Mouse (Mus musculus) kidney, adult 2 months (tissue): ENCODE measurements at regions not wholly inside any gene's neighbourhood (a gene's known extent, or its start where the extent isn't known, plus 50 kb on each side); places are given as distances from the start of the nearest gene placed in this dataset.

Experiments
- DNase-seq: peaks from one replicate; pipeline ENCODE4 v3.0.0; 2021
- H3K27ac ChIP-seq: fragments of 200-500 bp; 2 replicates; pipeline ENCODE4 v1.5.1; 2012; ENCODE audit warnings: low read depth, low read length, control low read depth, inconsistent platforms; ENCODE audit not compliant: insufficient read depth
- H3K27me3 ChIP-seq: fragments of 200-500 bp; replicated peaks from 2 replicates; pipeline ENCODE4 v1.6.1; 2012; ENCODE audit warnings: mild to moderate bottlenecking, moderate library complexity, low read length, inconsistent platforms; ENCODE audit not compliant: control insufficient read depth, insufficient read depth
- H3K36me3 ChIP-seq: fragments of 200-500 bp; 2 replicates; pipeline ENCODE4 v1.6.1; 2012; ENCODE audit warnings: mild to moderate bottlenecking, moderate library complexity, low read length, inconsistent platforms; ENCODE audit not compliant: control insufficient read depth, insufficient read depth
- H3K4me1 ChIP-seq: fragments of 200-500 bp; 2 replicates; pipeline ENCODE4 v1.6.1; 2011; ENCODE audit warnings: low read length; ENCODE audit not compliant: control insufficient read depth, insufficient read depth
- H3K4me3 ChIP-seq: fragments of 200-500 bp; 2 replicates; pipeline ENCODE4 v1.5.1; 2011; ENCODE audit warnings: mild to moderate bottlenecking, low read depth, low read length, control low read depth; ENCODE audit not compliant: insufficient read depth
- CTCF ChIP-seq: fragments of 200-500 bp; conservative IDR thresholded peaks from 2 replicates; pipeline ENCODE4 v1.5.1; 2011; ENCODE audit warnings: low read depth, mild to moderate bottlenecking, control low read depth, low read length, moderate library complexity, mixed read lengths; ENCODE audit not compliant: insufficient read depth, insufficient read length
- POLR2A ChIP-seq: fragments of 200-500 bp; IDR thresholded peaks from one replicate; pipeline ENCODE4 v1.6.1; 2011; ENCODE audit warnings: low read depth, low read length, control low read depth
- WGBS: fragments of 180-500 bp; shearing (Covaris S2); methylation state at CpG from one replicate; pipeline ENCODE4 v1.1.7; 2018; 5-methylcytosine and 5-hydroxymethylcytosine counted together

- H3K4me1 ChIP-seq, result 0 out of 2 replicates have a peak, but pooled peaks cover 3% of the 10 kb centered on the region
- no peaks in the 10 kb centered on the region for H3K36me3 ChIP-seq
- H3K27ac ChIP-seq, result no peak overlapping the region
- TF ChIP-seq POLR2A, result no peak
- no peak for TF ChIP-seq CTCF
- no peak overlapping the region for H3K4me3 ChIP-seq
- 54% methylated on average over 5 of the region's 5 CpGs for WGBS
- H3K27me3 ChIP-seq, result no peaks in the 10 kb centered on the region
- DNase-seq, result no peak
These were observed 215.9 kb upstream of the Krr1 start for GRCm38 (mm10) chr10:111756528-111756927.

DNA sequence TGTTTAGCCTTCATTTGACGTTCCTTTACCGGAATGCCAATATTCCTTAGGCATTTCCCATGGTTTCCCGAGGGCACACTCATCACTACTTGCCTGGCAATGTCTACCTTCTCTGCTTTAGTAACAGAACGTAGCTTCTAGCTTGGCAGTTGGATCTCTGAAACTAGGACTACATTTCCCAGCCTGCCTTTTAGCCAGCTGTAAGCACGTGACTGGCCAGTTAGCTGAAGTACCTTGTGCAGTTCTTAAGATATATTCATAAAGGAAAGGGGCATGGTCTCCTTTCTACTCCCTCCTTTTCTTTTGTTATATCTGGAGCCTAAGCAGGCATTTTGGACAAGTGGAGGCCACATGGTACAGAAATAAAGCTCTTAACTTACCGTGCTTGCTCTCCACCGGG is 214.8 kb upstream of the Krr1 start:
- Histone ChIP-seq H3K4me1 (0 out of 2 replicates have a peak, but pooled peaks cover 3% of the 10 kb centered on the region), H3K27ac (no peak overlapping the region), H3K4me3 (no peak overlapping the region), H3K36me3 (no peaks in the 10 kb centered on the region), H3K27me3 (no peaks in the 10 kb centered on the region)
- WGBS, result 88% methylated on average over 7 of the region's 7 CpGs
- TF ChIP-seq POLR2A (no peak), CTCF (no peak)
- DNase-seq, result no peak

- Histone ChIP-seq H3K4me1 (0 out of 2 replicates have a peak, but pooled peaks cover 3% of the 10 kb centered on the region), H3K27me3 (no peaks in the 10 kb centered on the region), H3K4me3 (no peak overlapping the region), H3K36me3 (no peaks in the 10 kb centered on the region), H3K27ac (no peak overlapping the region)
- 47% methylated on average over 3 of the region's 3 CpGs for WGBS
- TF ChIP-seq CTCF (no peak), POLR2A (no peak)
- DNase-seq, result no peak
These were observed 213.0 kb upstream of the Krr1 start for GRCm38 (mm10) chr10:111759505-111759904.

GRCm38 (mm10) chr10:111762751-111763528 is 209.5 kb upstream of the Krr1 start:
- no peak overlapping the region for H3K4me3 ChIP-seq
- H3K4me1 ChIP-seq, result no peaks in the 10 kb centered on the region
- no peak overlapping the region for H3K27ac ChIP-seq
- no peaks in the 10 kb centered on the region for H3K27me3 ChIP-seq
- whole genome bisulfite sequencing, result 90% methylated on average over 8 of the region's 8 CpGs
- no peaks in the 10 kb centered on the region for H3K36me3 ChIP-seq
- TF ChIP-seq POLR2A, result no peak
- TF ChIP-seq CTCF, result no peak
- no peak for DNase-seq

- Histone ChIP-seq H3K27ac (no peak overlapping the region), H3K36me3 (no peaks in the 10 kb centered on the region), H3K4me3 (no peak overlapping the region), H3K27me3 (no peaks in the 10 kb centered on the region), H3K4me1 (peaks cover 6% of the 10 kb centered on the region; the same call in 1 of the 2 replicates)
- no peak for TF ChIP-seq CTCF
- no peak for TF ChIP-seq POLR2A
- 88% methylated on average over 7 of the region's 7 CpGs for WGBS
- DNase-seq, result no peak
These were observed 205.3 kb upstream of the Krr1 start for GRCm38 (mm10) chr10:111767011-111767720.

DNA sequence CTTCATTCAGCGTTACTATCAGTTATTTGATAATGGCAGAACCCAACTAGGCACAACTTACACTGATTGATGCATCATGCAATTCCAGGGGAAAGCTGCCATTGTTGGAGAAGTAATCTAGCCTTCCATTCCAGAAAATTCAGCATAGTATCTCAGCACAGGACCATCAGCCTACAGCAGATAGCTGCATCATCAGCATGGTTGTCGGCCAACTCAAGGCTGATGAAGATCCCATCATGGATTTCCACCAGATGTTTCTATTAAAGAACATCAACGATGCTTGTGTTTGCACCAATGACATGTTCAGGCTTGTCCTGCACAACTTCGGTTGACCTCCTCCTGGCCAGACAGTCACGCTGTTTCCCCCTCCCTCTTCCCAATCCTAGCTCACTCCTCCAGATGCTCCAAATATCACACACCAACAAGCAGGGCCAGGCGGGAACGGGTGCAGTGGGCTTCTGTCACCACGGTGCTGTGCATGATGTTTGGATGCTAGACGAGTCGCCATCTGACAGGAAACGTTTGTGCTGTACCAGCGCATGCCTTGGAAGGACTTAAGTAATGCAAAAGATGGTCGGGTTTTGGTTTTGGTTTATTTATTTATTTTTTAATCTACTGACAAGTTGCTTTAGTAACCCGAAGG is 204.5 kb upstream of the Krr1 start:
- H3K4me3 ChIP-seq, result no peak overlapping the region
- TF ChIP-seq POLR2A, result no peak
- no peak for TF ChIP-seq CTCF
- no peak for DNase-seq
- H3K27ac ChIP-seq, result no peak overlapping the region
- peaks cover 6% of the 10 kb centered on the region; the same call in 1 of the 2 replicates for H3K4me1 ChIP-seq
- 88% methylated on average over 14 of the region's 14 CpGs for WGBS
- H3K36me3 ChIP-seq, result no peaks in the 10 kb centered on the region
- no peaks in the 10 kb centered on the region for H3K27me3 ChIP-seq
